Mouse (Mus musculus): ENCODE measurements around the gene Pigu. TPM values are rescaled to one million over a fixed set of nuclear protein-coding genes. Genes with fewer than 3 reads are reported as not detected.

Pigu gene
- polyA plus RNA-seq, 1 experiment from 2014 or later = 15.3 TPM

- WGBS (ENCODE audit: insufficient replicate concordance) = under 1% methylated on average over 64 of the region's 68 CpGs
- H3K9ac ChIP-seq (replicated peaks) = peak overlapping the region; percentile 84
- peak overlapping the region; percentile 95 for H3K4me2 ChIP-seq (ENCODE audit: low read depth, low read length)
- TF ChIP-seq CTCF (IDR thresholded peaks at IDR 0.05; ENCODE audit: low read depth) (no peak), EP300 (IDR thresholded peaks at IDR 0.05; ENCODE audit: low read depth) (no peak)
- peak overlapping the region; percentile 83 for H3K4me3 ChIP-seq (ENCODE audit: low read depth, low read length)
- peak; percentile 91 for ATAC-seq
- no peaks in the 10 kb centered on the region for H3K9me3 ChIP-seq (ENCODE audit: low read length)
- peaks cover 12% of the 10 kb centered on the region; the same call in 1 of the 2 replicates for H3K36me3 ChIP-seq (replicated peaks; ENCODE audit: insufficient read depth, low read length)
- H3K4me1 ChIP-seq (ENCODE audit: insufficient read depth) = peaks cover 18% of the 10 kb centered on the region
- peak overlapping the region; percentile 98 for H3K27ac ChIP-seq (ENCODE audit: low read depth)
- H3K27me3 ChIP-seq (ENCODE audit: insufficient read depth, low read length) = no peaks in the 10 kb centered on the region
- DNase-seq = peak; percentile 98
Observed at GRCm38 (mm10) chr2:155381643-155382331, 24.6 kb upstream of the Pigu start.

- ATAC-seq (no peak), DNase-seq (no peak)
- 2% methylated on average over 11 of the region's 11 CpGs for WGBS (ENCODE audit: insufficient replicate concordance)
- peaks cover 18% of the 10 kb centered on the region for H3K4me1 ChIP-seq (ENCODE audit: insufficient read depth)
- H3K4me2 ChIP-seq (ENCODE audit: low read depth, low read length) = peak overlapping the region; percentile 95
- no peaks in the 10 kb centered on the region for H3K9me3 ChIP-seq (ENCODE audit: low read length)
- H3K4me3 ChIP-seq (ENCODE audit: low read depth, low read length) = peak overlapping the region; percentile 83
- peaks cover 6% of the 10 kb centered on the region; the same call in 1 of the 2 replicates for H3K36me3 ChIP-seq (replicated peaks; ENCODE audit: insufficient read depth, low read length)
- TF ChIP-seq CTCF (IDR thresholded peaks at IDR 0.05; ENCODE audit: low read depth) = no peak
- no peak for TF ChIP-seq EP300 (IDR thresholded peaks at IDR 0.05; ENCODE audit: low read depth)
- H3K27me3 ChIP-seq (ENCODE audit: insufficient read depth, low read length) = no peaks in the 10 kb centered on the region
- H3K27ac ChIP-seq (ENCODE audit: low read depth) = peak overlapping the region; percentile 98
- peak overlapping the region; percentile 84 for H3K9ac ChIP-seq (replicated peaks)
Observed at GRCm38 (mm10) chr2:155381060-155381437, 23.8 kb upstream of the Pigu start.

- peak within 1 kb of the TSS; percentile 84 for H3K9ac ChIP-seq (replicated peaks)
- H3K36me3 ChIP-seq (replicated peaks; ENCODE audit: insufficient read depth, low read length) = peaks cover under 1% of the 10 kb centered on the region; the same call in 1 of the 2 replicates
- H3K4me3 ChIP-seq (ENCODE audit: low read depth, low read length) = peak within 1 kb of the TSS; percentile 83
- H3K4me2 ChIP-seq (ENCODE audit: low read depth, low read length) = peak within 1 kb of the TSS; percentile 95
- peak within 1 kb of the TSS; percentile 98 for H3K27ac ChIP-seq (ENCODE audit: low read depth)
- H3K4me1 ChIP-seq (ENCODE audit: insufficient read depth) = peaks cover 18% of the 10 kb centered on the region
- no peaks in the 10 kb centered on the region for H3K27me3 ChIP-seq (ENCODE audit: insufficient read depth, low read length)
- no peak for ATAC-seq
- H3K9me3 ChIP-seq (ENCODE audit: low read length) = no peaks in the 10 kb centered on the region
- no peak for TF ChIP-seq CTCF (IDR thresholded peaks at IDR 0.05; ENCODE audit: low read depth)
- TF ChIP-seq EP300 (IDR thresholded peaks at IDR 0.05; ENCODE audit: low read depth) = no peak
- WGBS (ENCODE audit: insufficient replicate concordance) = 69% methylated on average over 8 of the region's 8 CpGs
- DNase-seq = no peak
Observed at GRCm38 (mm10) chr2:155380261-155381059, 23.2 kb upstream of the Pigu start, which contains the start of gene Trp53inp2. Trp53inp2 (plus strand) TSS chr2:155381059.

- 75% methylated on average over 10 of the region's 10 CpGs for whole genome bisulfite sequencing (ENCODE audit: insufficient replicate concordance)
Observed at GRCm38 (mm10) chr2:155376191-155376590, 19.0 kb upstream of the Pigu start.

GRCm38 (mm10) chr2:155374521-155374920 lies 17.3 kb upstream of the Pigu start:
- H3K9ac ChIP-seq (replicated peaks) = no peak overlapping the region
- TF ChIP-seq EP300 (IDR thresholded peaks at IDR 0.05; ENCODE audit: low read depth) = no peak
- TF ChIP-seq CTCF (IDR thresholded peaks at IDR 0.05; ENCODE audit: low read depth) = no peak

More at GRCm38 (mm10) chr2:155376191-155376590, 19.0 kb upstream of the Pigu start:
- Histone ChIP-seq H3K4me1 (ENCODE audit: insufficient read depth) (peaks cover 18% of the 10 kb centered on the region), H3K36me3 (replicated peaks; ENCODE audit: insufficient read depth, low read length) (no peaks in the 10 kb centered on the region), H3K27ac (ENCODE audit: low read depth) (no peak overlapping the region), H3K9ac (replicated peaks) (no peak overlapping the region), H3K4me3 (ENCODE audit: low read depth, low read length) (no peak overlapping the region), H3K4me2 (ENCODE audit: low read depth, low read length) (no peak overlapping the region), H3K27me3 (ENCODE audit: insufficient read depth, low read length) (no peaks in the 10 kb centered on the region), H3K9me3 (ENCODE audit: low read length) (no peaks in the 10 kb centered on the region)
- ATAC-seq = no peak
- no peak for DNase-seq
- no peak for TF ChIP-seq CTCF (IDR thresholded peaks at IDR 0.05; ENCODE audit: low read depth)
- no peak for TF ChIP-seq EP300 (IDR thresholded peaks at IDR 0.05; ENCODE audit: low read depth)

GRCm38 (mm10) chr2:155373886-155374285 lies 16.7 kb upstream of the Pigu start:
- H3K4me1 ChIP-seq (ENCODE audit: insufficient read depth) = peaks cover 24% of the 10 kb centered on the region
- H3K9ac ChIP-seq (replicated peaks) = no peak overlapping the region
- WGBS (ENCODE audit: insufficient replicate concordance) = 38% methylated on average over 1 of the region's 1 CpGs
- DNase-seq = no peak
- no peak overlapping the region for H3K4me3 ChIP-seq (ENCODE audit: low read depth, low read length)
- peak overlapping the region; percentile 83 for H3K27ac ChIP-seq (ENCODE audit: low read depth)
- H3K4me2 ChIP-seq (ENCODE audit: low read depth, low read length) = peak overlapping the region; percentile 18; the same call in 1 of the 2 replicates
- no peaks in the 10 kb centered on the region for H3K9me3 ChIP-seq (ENCODE audit: low read length)
- H3K36me3 ChIP-seq (replicated peaks; ENCODE audit: insufficient read depth, low read length) = no peaks in the 10 kb centered on the region
- ATAC-seq = peak; percentile 74
- peak; percentile 36; the same call in 1 of the 2 replicates for TF ChIP-seq EP300 (IDR thresholded peaks at IDR 0.05; ENCODE audit: low read depth)
- no peak for TF ChIP-seq CTCF (IDR thresholded peaks at IDR 0.05; ENCODE audit: low read depth)
- H3K27me3 ChIP-seq (ENCODE audit: insufficient read depth, low read length) = no peaks in the 10 kb centered on the region

More at GRCm38 (mm10) chr2:155374521-155374920, 17.3 kb upstream of the Pigu start:
- peak; percentile 32 for ATAC-seq
- no peak overlapping the region for H3K4me2 ChIP-seq (ENCODE audit: low read depth, low read length)
- no peak overlapping the region for H3K4me3 ChIP-seq (ENCODE audit: low read depth, low read length)
- DNase-seq = no peak
- H3K27ac ChIP-seq (ENCODE audit: low read depth) = peak overlapping the region; percentile 83
- H3K36me3 ChIP-seq (replicated peaks; ENCODE audit: insufficient read depth, low read length) = no peaks in the 10 kb centered on the region
- no peaks in the 10 kb centered on the region for H3K27me3 ChIP-seq (ENCODE audit: insufficient read depth, low read length)
- no peaks in the 10 kb centered on the region for H3K9me3 ChIP-seq (ENCODE audit: low read length)
- H3K4me1 ChIP-seq (ENCODE audit: insufficient read depth) = peaks cover 17% of the 10 kb centered on the region

Measured in liver, postnatal 0 days (tissue).